Mouse (Mus musculus) cerebellum, adult 18-20 months (tissue): ENCODE measurements around the gene H2-Q10.

Source experiments
- DNase-seq, 2 experiments: peaks; one replicate each; pipeline ENCODE4 v3.0.0; 2021

The H2-Q10 gene

GRCm38 (mm10) chr17:35515911-35516640 lies 46.2 kb downstream of the H2-Q10 start:
- DNase-seq: peak in 1 of 2 experiments; percentile 35

GRCm38 (mm10) chr17:35516652-35517500 lies 47.0 kb downstream of the H2-Q10 start, which contains the start of the genes Tcf19 and Cchcr1:
Tcf19 (minus strand) TSS chr17:35516824.
Cchcr1 (plus strand) TSS chr17:35517100.
- peak; percentile 94 to 96 for DNase-seq

GRCm38 (mm10) chr17:35517526-35517925 lies 47.6 kb downstream of the H2-Q10 start:
- no peak for DNase-seq
